Mouse (Mus musculus) cerebellum, postnatal 14 days (tissue): Measurements from ENCODE around the gene Timd2.
"Not testable (repeated sequence)": the region's sequence is repeated elsewhere in the genome, so short reads cannot be mapped to it uniquely, and the experiment has no call there.

Source experiments
- DNase-seq, 2 experiments: peaks; one replicate each; pipeline ENCODE4 v3.0.0; 2021; ENCODE audit warnings: mixed read lengths in 2 of 2

Gene Timd2

GRCm38 (mm10) chr11:46706664-46707356 is at the start of gene Timd2:
Timd2 (minus strand) TSS chr11:46707061.
- no peak for DNase-seq

- DNase-seq: not testable (repeated sequence)
These were observed 48.9 kb upstream of the Timd2 start for GRCm38 (mm10) chr11:46755714-46756113.

DNA sequence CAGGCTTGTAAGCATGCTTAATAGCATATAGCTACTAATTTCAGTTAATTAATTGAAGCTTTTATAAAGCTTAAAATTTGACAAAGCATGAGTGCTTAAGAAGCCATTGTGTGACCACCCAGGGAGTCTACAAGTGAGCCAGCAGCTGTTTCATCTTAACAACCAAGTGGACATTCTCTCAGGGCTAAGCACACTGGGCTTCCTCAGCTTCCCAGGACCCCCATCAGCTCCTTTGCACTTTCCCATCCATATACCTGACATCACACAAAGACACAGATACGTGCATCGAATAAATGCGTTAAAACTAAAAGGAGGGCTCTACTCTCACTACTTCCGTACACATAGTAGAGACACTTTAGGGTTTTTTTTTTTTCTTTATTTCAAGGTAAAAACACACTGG is 47.8 kb upstream of the Timd2 start:
- DNase-seq: no peak

DNA sequence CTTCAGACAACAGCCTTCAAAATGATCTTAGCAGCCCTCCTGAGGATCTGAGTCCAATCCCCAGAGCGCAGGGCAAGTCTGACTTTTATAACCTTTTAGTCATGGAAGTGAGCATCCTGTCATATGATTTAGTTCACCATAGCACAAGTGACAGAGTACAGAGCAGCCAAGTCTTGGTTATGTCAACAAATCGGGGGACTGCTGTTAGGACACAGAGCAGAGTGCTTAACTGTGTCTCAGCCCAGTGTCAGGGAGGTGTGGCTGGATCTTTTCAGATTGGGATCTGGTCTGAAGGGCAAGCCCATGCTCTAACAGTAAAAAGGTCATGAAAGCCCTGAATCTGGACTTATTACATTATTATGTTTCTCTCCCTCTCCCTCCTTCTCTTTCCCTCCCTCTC is 46.8 kb upstream of the Timd2 start:
- no peak for DNase-seq

- DNase-seq: no peak
These were observed 41.1 kb upstream of the Timd2 start for GRCm38 (mm10) chr11:46747996-46748395.

DNA sequence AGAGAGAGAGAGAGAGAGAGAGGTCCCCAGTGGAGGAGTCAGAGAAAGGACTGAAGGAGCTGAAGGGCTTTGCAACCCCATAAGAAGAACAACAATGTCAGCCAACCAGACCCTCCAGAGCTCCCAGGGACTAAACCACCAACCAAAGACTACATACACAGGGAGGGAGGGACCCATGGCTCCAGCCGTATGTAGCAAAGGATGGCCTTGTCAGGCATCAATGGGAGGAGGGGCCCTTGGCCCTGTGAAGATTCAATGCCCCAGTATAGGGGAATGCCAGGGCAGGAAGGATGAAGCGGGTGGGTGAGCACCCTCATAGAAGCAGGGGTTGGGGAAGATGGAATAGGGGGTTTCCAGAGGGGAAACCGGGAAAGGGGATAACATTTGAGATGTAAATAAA is 34.9 kb upstream of the Timd2 start:
- no peak for DNase-seq

DNA sequence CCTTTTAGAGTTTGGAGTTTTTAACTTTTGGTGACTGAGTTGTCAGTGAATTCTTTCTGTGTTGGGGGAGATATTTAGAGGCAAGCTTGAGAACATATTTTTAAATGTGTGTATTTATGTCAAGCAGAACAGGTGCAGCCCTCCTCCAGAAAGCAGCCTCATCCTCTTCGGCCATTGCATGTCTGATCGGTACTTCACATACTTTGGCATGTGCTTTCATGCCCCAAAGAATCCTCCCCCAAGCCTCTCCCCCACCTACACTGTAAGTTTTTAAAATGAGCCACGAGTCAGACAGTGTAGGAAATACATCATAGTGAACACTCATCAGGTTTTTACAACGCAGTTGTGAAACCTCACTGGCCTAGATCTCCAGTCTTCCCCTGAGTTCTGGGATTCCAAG is 34.0 kb upstream of the Timd2 start:
- DNase-seq: no peak

DNA sequence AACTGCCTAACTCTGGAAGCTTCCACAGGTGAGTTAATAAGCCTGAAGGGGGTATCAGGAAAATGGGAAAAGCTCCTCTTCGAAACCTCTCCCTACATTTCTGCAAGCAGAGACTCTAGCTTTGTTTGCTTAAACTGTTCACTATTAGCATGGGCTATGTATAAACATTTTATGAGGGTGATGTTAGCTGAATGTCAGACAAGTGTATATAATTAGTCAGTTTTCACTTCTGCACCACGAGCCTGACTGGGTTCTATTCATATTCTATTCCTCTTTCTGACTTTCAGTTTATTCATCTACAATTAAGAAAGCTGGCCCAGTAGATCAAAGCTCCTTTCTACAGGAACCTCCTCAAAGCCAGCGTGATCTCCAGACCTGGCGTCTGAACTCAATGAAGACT is 32.6 kb upstream of the Timd2 start:
- no peak for DNase-seq

- not testable (repeated sequence) for DNase-seq
These were observed 28.2 kb upstream of the Timd2 start, which contains the start of gene Havcr1 for GRCm38 (mm10) chr11:46735076-46735475. Havcr1 (plus strand) TSS chr11:46735080.

DNA sequence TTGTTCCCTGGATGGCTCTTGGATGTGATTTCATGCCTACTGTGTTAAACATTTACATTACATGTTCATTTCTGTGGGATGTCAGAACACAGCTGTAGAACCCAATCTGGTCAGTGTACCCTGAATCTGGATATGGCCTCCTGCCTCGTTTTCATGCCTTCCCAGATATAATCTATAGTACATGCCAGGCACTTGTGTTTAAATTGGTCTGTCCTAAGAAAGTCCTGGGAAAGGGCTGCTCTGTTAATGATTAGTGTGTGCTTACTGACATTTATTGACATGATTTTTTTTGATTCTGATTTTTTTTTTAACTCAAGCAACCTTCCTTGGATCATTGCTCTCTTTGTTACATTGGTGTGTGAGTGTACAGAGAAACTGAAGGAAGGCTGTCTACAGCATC is 27.8 kb upstream of the Timd2 start:
- no peak for DNase-seq

GRCm38 (mm10) chr11:46733242-46733789 is 26.5 kb upstream of the Timd2 start:
- peak; percentile 1 to 3 for DNase-seq

DNA sequence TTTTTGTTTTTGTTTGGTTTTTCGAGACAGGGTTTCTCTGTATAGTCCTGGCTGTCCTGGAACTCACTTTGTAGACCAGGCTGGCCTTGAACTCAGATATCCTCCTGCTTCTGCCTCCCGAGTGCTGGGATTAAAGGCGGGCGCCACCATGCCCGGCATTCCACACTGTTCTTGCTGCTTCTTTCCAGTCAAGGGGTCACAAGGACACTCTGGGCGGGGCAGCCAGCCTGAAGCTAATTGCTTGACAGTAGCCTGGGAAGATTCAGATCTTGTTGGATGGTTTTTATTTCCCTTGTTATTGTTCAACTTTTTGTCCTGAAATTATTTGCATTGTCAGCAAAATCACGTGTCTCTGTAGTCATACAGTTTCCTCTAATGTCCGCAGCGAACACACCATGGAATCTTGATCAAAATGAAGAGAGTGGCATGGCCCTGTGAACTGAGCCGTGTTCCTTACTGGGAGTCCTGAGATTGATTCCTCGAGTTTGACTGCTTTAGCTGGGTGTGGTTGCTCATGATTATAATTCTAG is 24.7 kb upstream of the Timd2 start:
- DNase-seq: no peak

DNA sequence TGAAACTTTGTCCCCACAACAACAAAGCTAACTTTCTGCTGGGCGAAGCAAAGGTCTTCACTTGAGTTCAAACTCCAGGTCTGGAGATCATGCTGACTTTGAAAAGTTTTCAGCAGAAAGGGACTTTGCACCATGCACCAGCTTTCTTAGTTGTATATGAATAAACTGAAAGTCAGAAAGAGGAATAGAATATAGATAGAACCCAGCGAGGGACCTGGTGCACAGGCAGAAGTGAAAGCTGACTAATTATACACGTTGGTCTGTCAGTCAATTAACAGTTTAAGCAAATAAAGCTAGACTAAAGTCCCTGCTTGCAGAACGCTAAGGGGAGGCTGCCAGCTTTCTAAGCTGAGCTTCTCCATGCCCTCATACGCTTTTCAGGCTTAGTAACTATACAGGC is 8.0 kb downstream of the Timd2 start:
- no peak for DNase-seq

GRCm38 (mm10) chr11:46698278-46698655 is 8.6 kb downstream of the Timd2 start:
- no peak for DNase-seq

DNA sequence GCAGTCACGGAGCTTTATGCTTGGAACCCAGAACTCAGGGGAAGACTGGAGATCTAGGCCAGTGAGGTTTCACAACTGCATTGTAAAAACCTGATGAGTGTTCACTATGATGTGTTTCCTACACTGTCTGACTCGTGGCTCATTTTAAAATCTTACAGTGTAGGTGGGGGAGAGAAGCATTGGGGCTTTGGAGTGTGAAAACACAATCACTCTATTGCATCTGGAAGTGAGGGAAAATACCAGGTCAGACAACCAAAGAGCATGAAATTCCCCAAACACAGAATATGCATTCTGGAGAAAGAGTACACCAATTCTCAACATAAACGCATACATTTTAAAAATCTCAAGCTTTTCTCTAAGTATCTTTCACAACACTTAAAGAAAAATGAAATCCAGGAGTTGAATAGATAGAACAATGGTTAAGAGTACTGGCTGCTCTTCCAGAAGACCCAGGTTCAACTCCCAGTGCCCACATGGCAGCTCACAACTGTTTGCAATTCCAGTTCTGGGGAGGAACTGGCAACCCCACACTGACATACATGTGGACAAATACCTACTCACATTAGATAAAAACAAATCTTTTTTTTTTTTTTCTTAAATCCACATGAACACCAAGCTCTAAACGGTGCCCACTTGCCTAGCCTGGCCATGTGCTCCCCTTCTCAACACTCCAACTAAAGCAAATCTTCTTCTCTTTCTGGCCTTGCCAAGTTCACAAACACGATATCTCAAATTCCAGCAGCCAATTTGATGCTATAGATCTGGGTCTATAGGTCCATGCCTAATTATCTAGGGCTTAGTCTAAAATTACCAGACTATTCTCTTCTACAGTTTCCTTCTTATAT is 9.2 kb downstream of the Timd2 start:
- DNase-seq: no peak

GRCm38 (mm10) chr11:46695849-46696248 is 11.0 kb downstream of the Timd2 start:
- DNase-seq: not testable (repeated sequence)

DNA sequence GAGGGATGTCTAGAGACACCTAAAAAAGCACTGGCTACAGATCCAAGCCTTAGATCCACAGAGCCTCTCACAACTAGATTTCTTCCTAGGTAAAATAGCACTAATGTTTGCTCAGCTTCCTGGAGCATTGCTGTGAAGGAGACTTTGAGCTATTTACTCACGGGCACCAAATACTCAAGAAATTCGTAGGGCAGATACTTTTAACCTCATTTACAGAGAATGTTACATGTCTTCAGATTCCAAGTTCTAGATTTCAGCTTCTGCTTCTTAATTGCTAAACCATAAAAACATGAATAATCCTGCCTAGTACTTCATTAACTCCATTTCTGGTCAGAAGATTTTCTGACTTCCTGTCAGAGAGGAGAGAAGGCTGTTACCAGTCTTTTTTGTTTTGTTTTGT is 16.7 kb downstream of the Timd2 start:
- no peak for DNase-seq

GRCm38 (mm10) chr11:46683723-46684122 is 23.1 kb downstream of the Timd2 start:
- no peak for DNase-seq

- no peak for DNase-seq
These were observed 24.0 kb downstream of the Timd2 start for GRCm38 (mm10) chr11:46682842-46683241.

DNA sequence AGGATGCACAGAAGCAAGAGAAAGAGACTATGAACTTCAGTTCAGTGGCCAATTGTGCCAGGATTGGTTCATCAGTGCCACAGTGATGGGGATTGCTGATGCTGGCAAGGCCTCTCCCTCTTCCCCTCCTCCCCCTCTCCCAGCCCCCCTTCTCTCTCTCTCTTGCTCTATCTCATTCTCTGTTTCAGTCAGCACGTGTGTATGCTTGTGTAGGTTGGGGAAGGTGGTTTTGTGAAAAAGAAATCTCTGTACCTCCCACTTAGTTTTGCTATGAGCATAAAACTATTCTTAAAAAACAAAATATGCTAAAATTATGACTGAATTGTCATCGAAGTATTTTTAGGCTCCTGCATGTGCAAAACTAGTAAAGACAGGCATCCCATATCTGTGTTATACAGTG is 38.9 kb downstream of the Timd2 start:
- DNase-seq: no peak

DNA sequence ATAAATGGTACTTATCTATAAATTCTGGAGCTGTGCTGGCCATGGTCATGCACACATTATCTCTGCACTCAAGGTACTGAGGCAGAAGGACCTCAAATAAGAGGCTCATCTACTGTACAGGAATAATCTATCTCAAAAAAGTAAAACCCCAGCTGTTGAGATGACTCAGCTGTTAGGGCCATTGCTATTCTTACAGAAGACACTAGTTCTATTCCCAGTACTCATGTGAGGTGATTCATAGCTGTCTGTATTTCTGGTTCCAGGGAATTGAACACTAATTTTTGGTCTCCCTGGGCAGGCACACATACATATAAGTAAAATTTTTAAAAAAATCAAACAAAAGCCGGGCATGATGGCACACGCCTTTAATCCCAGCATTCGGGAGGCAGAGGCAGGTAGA is 39.8 kb downstream of the Timd2 start:
- no peak for DNase-seq

- peak; percentile 11 to 17 for DNase-seq
These were observed 41.0 kb downstream of the Timd2 start for GRCm38 (mm10) chr11:46665599-46666522.

GRCm38 (mm10) chr11:46663215-46663614 is 43.6 kb downstream of the Timd2 start:
- no peak for DNase-seq
